Mouse (Mus musculus): ENCODE measurements at regions not wholly inside any gene's neighbourhood (a gene's known extent, or its start where the extent isn't known, plus 50 kb on each side); places are given as distances from the start of the nearest gene placed in this dataset.
"Not testable (repeated sequence)": the region's sequence is repeated elsewhere in the genome, so short reads cannot be mapped to it uniquely, and the experiment has no call there.

GRCm38 (mm10) chr7:122820587-122821535 is 144.6 kb upstream of the Rbbp6 start:
- Histone ChIP-seq H3K4me3 (ENCODE audit: insufficient read depth, low read length) (no peak overlapping the region), H3K27ac (ENCODE audit: insufficient read depth, low read length) (no peak overlapping the region), H3K4me1 (ENCODE audit: control insufficient read depth, insufficient read depth, low read length) (peaks cover 4% of the 10 kb centered on the region)
- no peak for TF ChIP-seq CTCF (IDR thresholded peaks at IDR 0.05; ENCODE audit: extremely low read depth, insufficient read depth, low read length)
- TF ChIP-seq POLR2A (IDR thresholded peaks at IDR 0.05; ENCODE audit: extremely low read depth, insufficient read depth, low read length): no peak

GRCm38 (mm10) chr7:122823429-122823828 is 142.1 kb upstream of the Rbbp6 start:
- no peak for TF ChIP-seq POLR2A (IDR thresholded peaks at IDR 0.05; ENCODE audit: extremely low read depth, insufficient read depth, low read length)
- no peak for TF ChIP-seq CTCF (IDR thresholded peaks at IDR 0.05; ENCODE audit: extremely low read depth, insufficient read depth, low read length)
- Histone ChIP-seq H3K4me1 (ENCODE audit: control insufficient read depth, insufficient read depth, low read length) (peaks cover 4% of the 10 kb centered on the region), H3K4me3 (ENCODE audit: insufficient read depth, low read length) (no peak overlapping the region), H3K27ac (ENCODE audit: insufficient read depth, low read length) (0 out of 2 replicates have a peak overlapping the region, but pooled peaks have one; percentile 25)

GRCm38 (mm10) chr7:122839091-122839490 is 126.4 kb upstream of the Rbbp6 start:
- Histone ChIP-seq H3K4me1 (ENCODE audit: control insufficient read depth, insufficient read depth, low read length) (no peaks in the 10 kb centered on the region), H3K27ac (ENCODE audit: insufficient read depth, low read length) (no peak overlapping the region), H3K4me3 (ENCODE audit: insufficient read depth, low read length) (no peak overlapping the region)
- no peak for TF ChIP-seq POLR2A (IDR thresholded peaks at IDR 0.05; ENCODE audit: extremely low read depth, insufficient read depth, low read length)
- no peak for TF ChIP-seq CTCF (IDR thresholded peaks at IDR 0.05; ENCODE audit: extremely low read depth, insufficient read depth, low read length)

GRCm38 (mm10) chr7:122844831-122845230 is 120.7 kb upstream of the Rbbp6 start:
- Histone ChIP-seq H3K4me3 (ENCODE audit: insufficient read depth, low read length) (no peak overlapping the region), H3K27ac (ENCODE audit: insufficient read depth, low read length) (no peak overlapping the region), H3K4me1 (ENCODE audit: control insufficient read depth, insufficient read depth, low read length) (no peaks in the 10 kb centered on the region; the same call in 1 of the 2 replicates)
- TF ChIP-seq POLR2A (IDR thresholded peaks at IDR 0.05; ENCODE audit: extremely low read depth, insufficient read depth, low read length): no peak
- no peak for TF ChIP-seq CTCF (IDR thresholded peaks at IDR 0.05; ENCODE audit: extremely low read depth, insufficient read depth, low read length)

- Histone ChIP-seq H3K27ac (ENCODE audit: insufficient read depth, low read length) (no peak overlapping the region), H3K4me3 (ENCODE audit: insufficient read depth, low read length) (no peak overlapping the region), H3K4me1 (ENCODE audit: control insufficient read depth, insufficient read depth, low read length) (no peaks in the 10 kb centered on the region; the same call in 1 of the 2 replicates)
- TF ChIP-seq POLR2A (IDR thresholded peaks at IDR 0.05; ENCODE audit: extremely low read depth, insufficient read depth, low read length) (no peak), CTCF (IDR thresholded peaks at IDR 0.05; ENCODE audit: extremely low read depth, insufficient read depth, low read length) (no peak)
Measured at GRCm38 (mm10) chr7:122847376-122847775, 118.1 kb upstream of the Rbbp6 start.

GRCm38 (mm10) chr7:122873386-122873785 is 92.1 kb upstream of the Rbbp6 start:
- no peak for TF ChIP-seq POLR2A (IDR thresholded peaks at IDR 0.05; ENCODE audit: extremely low read depth, insufficient read depth, low read length)
- TF ChIP-seq CTCF (IDR thresholded peaks at IDR 0.05; ENCODE audit: extremely low read depth, insufficient read depth, low read length): no peak
- no peak overlapping the region for H3K4me3 ChIP-seq (ENCODE audit: insufficient read depth, low read length)

GRCm38 (mm10) chr7:122876286-122876685 is 89.2 kb upstream of the Rbbp6 start:
- no peaks in the 10 kb centered on the region for H3K4me1 ChIP-seq (ENCODE audit: control insufficient read depth, insufficient read depth, low read length)
- no peak overlapping the region for H3K4me3 ChIP-seq (ENCODE audit: insufficient read depth, low read length)
- H3K27ac ChIP-seq (ENCODE audit: insufficient read depth, low read length): no peak overlapping the region
- no peak for TF ChIP-seq CTCF (IDR thresholded peaks at IDR 0.05; ENCODE audit: extremely low read depth, insufficient read depth, low read length)
- TF ChIP-seq POLR2A (IDR thresholded peaks at IDR 0.05; ENCODE audit: extremely low read depth, insufficient read depth, low read length): no peak

More at GRCm38 (mm10) chr7:122873386-122873785, 92.1 kb upstream of the Rbbp6 start:
- Histone ChIP-seq H3K4me1 (ENCODE audit: control insufficient read depth, insufficient read depth, low read length) (no peaks in the 10 kb centered on the region), H3K27ac (ENCODE audit: insufficient read depth, low read length) (no peak overlapping the region)

- not testable (repeated sequence) for H3K27ac ChIP-seq (ENCODE audit: insufficient read depth, low read length); H3K4me1 ChIP-seq (ENCODE audit: control insufficient read depth, insufficient read depth, low read length); H3K4me3 ChIP-seq (ENCODE audit: insufficient read depth, low read length)
Measured at GRCm38 (mm10) chr7:122881890-122882500, 83.5 kb upstream of the Rbbp6 start.

GRCm38 (mm10) chr7:122886737-122887136 is 78.7 kb upstream of the Rbbp6 start:
- no peak overlapping the region for H3K27ac ChIP-seq (ENCODE audit: insufficient read depth, low read length)
- no peak for TF ChIP-seq POLR2A (IDR thresholded peaks at IDR 0.05; ENCODE audit: extremely low read depth, insufficient read depth, low read length)
- no peak for TF ChIP-seq CTCF (IDR thresholded peaks at IDR 0.05; ENCODE audit: extremely low read depth, insufficient read depth, low read length)
- no peaks in the 10 kb centered on the region for H3K4me1 ChIP-seq (ENCODE audit: control insufficient read depth, insufficient read depth, low read length)
- no peak overlapping the region for H3K4me3 ChIP-seq (ENCODE audit: insufficient read depth, low read length)

GRCm38 (mm10) chr7:122897148-122897547 is 68.3 kb upstream of the Rbbp6 start:
- no peak overlapping the region for H3K27ac ChIP-seq (ENCODE audit: insufficient read depth, low read length)
- no peaks in the 10 kb centered on the region; the same call in none of the 2 replicates for H3K4me1 ChIP-seq (ENCODE audit: control insufficient read depth, insufficient read depth, low read length)
- TF ChIP-seq POLR2A (IDR thresholded peaks at IDR 0.05; ENCODE audit: extremely low read depth, insufficient read depth, low read length) (no peak), CTCF (IDR thresholded peaks at IDR 0.05; ENCODE audit: extremely low read depth, insufficient read depth, low read length) (no peak)
- H3K4me3 ChIP-seq (ENCODE audit: insufficient read depth, low read length): no peak overlapping the region
